Mouse (Mus musculus): ENCODE data around the gene Gpr88. TPM values are rescaled to one million over a fixed set of nuclear protein-coding genes. Genes with fewer than 3 reads are reported as not detected.

Gpr88 gene
- polyA plus RNA-seq, 1 experiment from 2014 or later: 1.4 TPM

DNA sequence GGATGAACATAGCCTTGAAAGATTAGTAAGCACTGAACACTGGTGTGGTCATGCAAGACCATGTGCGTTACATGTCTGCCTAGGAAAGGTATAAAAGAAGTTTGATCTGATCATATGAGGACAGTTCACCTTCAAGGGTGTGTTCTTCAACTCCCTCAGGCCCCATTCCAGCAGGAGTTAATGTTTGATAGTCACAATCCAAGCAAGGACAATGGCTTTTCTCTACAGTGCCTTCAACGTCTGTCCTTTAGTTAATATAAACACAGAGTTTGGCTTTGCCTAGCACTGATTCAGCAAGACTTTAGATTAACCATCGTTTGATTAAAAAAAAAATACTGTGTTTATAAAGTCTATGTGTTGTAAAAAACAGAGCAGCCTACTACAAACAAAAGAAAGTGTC lies 49.4 kb downstream of the Gpr88 start:
- DNase-seq (ENCODE audit: low spot score) (no peak), ATAC-seq (ENCODE audit: low FRiP score, low TSS enrichment) (no peak)
- Histone ChIP-seq H3K9me3 (ENCODE audit: control insufficient read depth, low read length) (no peaks in the 10 kb centered on the region), H3K36me3 (ENCODE audit: control insufficient read depth, insufficient read depth, low read length) (no peaks in the 10 kb centered on the region), H3K4me3 (ENCODE audit: low read depth, low read length) (no peak overlapping the region), H3K27ac (replicated peaks) (no peak overlapping the region), H3K4me1 (replicated peaks; ENCODE audit: control insufficient read depth, insufficient read depth) (no peaks in the 10 kb centered on the region), H3K4me2 (replicated peaks; ENCODE audit: low read depth) (no peak overlapping the region), H3K9ac (ENCODE audit: low read length) (no peak overlapping the region), H3K27me3 (ENCODE audit: control insufficient read depth, insufficient read depth, low read length) (no peaks in the 10 kb centered on the region)
- WGBS: 33% methylated on average over 3 of the region's 3 CpGs
- no peak for TF ChIP-seq EP300 (optimal IDR thresholded peaks at IDR 0.05)
- TF ChIP-seq CTCF (IDR thresholded peaks at IDR 0.05; ENCODE audit: low read depth): no peak

DNA sequence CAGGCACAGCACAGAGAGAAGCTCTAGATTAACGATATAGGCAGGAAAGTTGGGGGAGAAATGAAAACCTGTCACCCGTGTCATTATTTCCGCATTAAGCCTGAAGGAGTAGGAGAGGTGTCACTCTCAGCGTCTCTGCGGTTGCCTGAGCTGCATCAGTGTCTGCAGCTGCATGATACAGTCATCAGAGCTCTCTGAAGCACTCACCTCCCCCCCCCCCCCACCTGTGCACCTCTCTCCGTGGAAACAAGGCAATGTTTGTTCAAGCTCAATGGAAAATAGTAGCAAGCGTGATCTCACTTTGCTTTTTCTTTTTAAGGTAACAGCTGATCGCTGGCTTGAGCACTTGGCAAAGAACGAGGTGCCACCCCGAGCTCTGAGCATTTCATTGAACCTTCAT lies 53.2 kb downstream of the Gpr88 start:
- peak; percentile 26 for DNase-seq (ENCODE audit: low spot score)
- Histone ChIP-seq H3K36me3 (ENCODE audit: control insufficient read depth, insufficient read depth, low read length) (no peaks in the 10 kb centered on the region), H3K4me1 (replicated peaks; ENCODE audit: control insufficient read depth, insufficient read depth) (no peaks in the 10 kb centered on the region), H3K9me3 (ENCODE audit: control insufficient read depth, low read length) (no peaks in the 10 kb centered on the region), H3K27ac (replicated peaks) (no peak overlapping the region), H3K4me3 (ENCODE audit: low read depth, low read length) (no peak overlapping the region), H3K9ac (ENCODE audit: low read length) (no peak overlapping the region), H3K4me2 (replicated peaks; ENCODE audit: low read depth) (no peak overlapping the region), H3K27me3 (ENCODE audit: control insufficient read depth, insufficient read depth, low read length) (no peaks in the 10 kb centered on the region)
- no peak for ATAC-seq (ENCODE audit: low FRiP score, low TSS enrichment)
- WGBS: 44% methylated on average over 10 of the region's 10 CpGs
- TF ChIP-seq EP300 (optimal IDR thresholded peaks at IDR 0.05) (no peak), CTCF (IDR thresholded peaks at IDR 0.05; ENCODE audit: low read depth) (no peak)

Other genes starting within 250 kb of the Gpr88 start
- gene Slc30a7, start 246.1 kb downstream of the Gpr88 start, polyA plus RNA-seq (2015; fragmentation: Nextera tagmentation; extraction: Ambion mirVana): 36.4 and 37.7 TPM in 2 replicates
- gene Extl2, start 246.0 kb downstream of the Gpr88 start, polyA plus RNA-seq (2015; fragmentation: Nextera tagmentation; extraction: Ambion mirVana): 13.5 and 14.1 TPM in 2 replicates
- 16.3 and 17.3 TPM in 2 replicates for gene Vcam1, start 123.8 kb downstream of the Gpr88 start, polyA plus RNA-seq (2015; fragmentation: Nextera tagmentation; extraction: Ambion mirVana)
- gene Cdc14a, start 170.5 kb upstream of the Gpr88 start, polyA plus RNA-seq (2015; fragmentation: Nextera tagmentation; extraction: Ambion mirVana): 4.6 TPM in 2 replicates